Mouse (Mus musculus) right cerebral cortex, adult 2 months (tissue): Measurements from ENCODE around the gene Eppin.

Experiments
- DNase-seq, 2 experiments: peaks; one replicate each; pipeline ENCODE4 v3.0.0; 2021 to 2022; ENCODE audit warnings: low spot score in 2 of 2

The Eppin gene

DNA sequence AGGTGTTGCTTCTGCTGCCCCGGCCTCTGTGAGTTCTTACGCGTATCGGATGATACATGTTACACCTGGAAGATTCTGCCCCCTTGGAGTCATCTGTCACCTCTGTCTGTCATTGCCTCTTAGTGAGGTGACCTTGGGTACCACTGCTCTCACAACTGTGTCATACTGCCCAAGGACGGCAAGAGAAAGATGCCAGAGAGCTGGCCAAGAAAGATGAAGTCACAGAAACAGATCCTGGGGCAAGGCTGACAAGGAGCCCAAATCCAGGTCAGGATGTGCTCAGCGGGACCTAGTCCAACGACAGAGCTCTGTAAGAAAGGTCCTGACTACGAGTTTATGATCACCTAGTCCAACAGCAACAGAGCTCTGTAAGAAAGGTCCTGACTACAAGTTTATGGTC, 33.3 kb downstream of the Eppin start:
- no peak for DNase-seq

DNA sequence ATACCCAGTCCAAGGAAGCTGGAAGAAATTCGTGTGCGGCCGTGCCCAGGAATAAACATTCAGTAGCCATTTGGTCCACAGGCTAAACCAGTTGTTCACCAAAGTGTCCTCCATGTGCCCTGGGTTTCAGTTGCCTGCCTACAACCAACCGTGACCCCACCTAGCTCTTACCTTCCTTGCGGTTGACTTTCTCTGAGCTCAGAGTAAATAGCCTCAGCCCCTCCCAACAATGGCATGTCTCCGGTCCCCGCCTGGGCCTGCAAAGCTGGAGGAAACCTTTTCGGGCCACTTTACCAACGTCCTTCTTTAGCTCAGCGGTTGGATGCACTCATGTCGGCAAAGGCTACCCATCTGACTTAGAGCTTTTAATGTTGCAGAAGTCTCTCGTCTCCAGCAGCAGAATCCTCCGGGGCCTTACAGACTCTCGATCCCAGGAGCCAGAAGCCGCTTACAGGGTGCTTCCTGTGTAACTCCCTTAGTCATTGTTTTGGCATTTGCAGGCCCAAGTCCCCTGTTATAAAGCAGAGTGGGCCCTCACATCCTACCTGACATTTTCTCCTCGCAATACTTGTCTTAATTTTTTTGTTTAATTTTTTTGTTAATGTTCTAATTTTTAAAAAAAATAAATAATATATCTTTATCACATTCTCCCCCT, 34.3 kb downstream of the Eppin start:
- no peak for DNase-seq

DNA sequence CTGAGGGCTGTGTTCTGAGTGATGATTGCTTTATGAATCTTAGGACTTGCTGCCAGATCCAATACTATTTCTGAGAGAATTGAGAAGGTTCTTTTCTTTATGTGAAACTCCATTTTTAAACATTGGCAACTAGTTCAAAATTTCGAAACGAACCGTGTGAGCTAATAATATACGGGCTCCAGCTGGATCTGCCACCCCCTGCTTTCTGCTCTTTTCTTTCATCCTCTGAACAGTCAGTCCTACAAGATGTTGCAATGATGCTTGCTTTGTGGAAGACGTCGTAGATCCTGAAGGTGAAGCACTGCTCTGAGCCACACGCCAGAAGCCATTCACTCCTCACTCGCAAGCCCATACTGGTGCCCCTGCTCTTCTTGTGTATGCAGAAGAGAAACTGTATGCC, 35.0 kb downstream of the Eppin start:
- DNase-seq: peak; percentile 61 to 66

DNA sequence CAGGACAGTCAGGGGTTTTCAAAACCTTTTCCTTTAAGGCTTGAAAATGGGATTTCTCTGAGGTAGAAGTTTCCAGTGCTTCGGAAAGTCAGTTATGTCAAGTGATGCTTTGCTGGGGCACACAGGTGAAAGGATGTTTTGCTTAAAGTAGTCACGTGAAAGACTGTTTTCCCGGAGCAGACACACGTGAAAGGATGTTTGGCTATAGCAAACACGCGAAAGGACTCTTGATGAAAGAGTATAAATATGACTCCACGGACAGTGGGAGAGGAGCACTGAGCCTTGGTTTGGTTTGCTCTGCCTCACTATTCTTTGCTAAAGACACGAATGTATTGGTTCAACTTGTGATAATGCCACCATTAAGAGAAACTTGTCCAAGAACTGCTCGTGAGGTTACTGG, 41.9 kb downstream of the Eppin start:
- DNase-seq: no peak

DNA sequence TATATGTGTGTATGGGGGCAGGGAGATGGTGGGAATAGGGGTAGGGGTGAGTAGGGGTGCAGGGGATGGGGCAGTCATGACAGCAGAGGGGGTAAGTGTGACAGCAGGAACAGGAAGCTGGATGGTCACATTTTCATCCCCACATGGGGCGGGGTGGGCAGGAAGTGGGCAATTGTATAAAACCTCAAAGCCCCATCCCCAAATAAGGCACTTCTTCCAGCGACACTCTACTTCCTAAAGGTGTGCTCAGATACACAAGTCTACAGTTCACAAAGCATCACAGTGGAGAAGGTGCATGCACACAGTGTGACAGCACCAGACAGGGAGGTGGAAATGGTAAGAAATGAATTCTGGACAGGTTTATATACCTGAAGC, 42.5 kb downstream of the Eppin start:
- DNase-seq: no peak

DNA sequence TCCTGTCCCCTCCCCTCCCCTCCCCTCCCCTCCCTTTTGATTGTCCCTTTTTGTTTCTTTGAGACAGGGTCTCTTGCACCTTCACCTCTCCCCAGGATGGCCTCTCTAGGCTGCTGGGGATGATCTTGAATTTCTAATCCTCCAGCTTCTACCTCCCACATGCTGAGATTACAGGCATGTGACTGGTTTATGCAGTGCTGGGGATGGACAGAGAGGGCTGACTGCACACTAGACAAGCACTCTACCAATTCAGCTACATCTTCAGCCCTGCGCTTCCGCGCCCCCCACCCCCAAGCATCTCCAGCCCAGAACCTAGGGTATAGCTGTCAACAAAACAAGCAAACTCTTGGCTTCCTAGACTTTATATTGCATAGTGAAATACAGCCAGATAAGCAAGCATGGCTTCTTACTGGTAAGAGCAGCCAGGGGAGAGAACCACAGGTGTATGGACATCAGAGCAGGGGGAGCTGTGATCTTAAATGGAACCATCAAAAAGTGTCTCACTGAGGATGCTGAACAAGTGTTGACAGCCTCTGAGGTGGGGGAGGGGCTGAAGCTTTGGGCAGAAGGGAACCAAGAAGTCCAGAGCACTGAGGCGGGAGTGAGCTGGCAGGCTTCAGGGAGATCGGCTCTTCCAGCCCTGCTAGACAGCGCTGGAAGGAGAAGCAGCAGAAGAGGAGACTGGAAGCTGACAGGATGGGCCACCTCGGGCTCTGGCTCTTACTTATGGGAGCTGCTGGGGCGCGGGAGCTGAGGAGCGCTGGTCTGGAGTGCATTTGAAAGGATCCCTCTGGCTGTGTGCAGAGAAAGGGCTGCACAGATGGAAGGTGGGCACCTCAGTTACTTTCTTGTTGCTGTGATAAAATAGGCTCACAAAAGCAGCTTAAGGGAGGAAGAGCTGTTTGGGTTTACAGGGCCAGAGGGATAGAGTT, 43.2 kb downstream of the Eppin start:
- peak; percentile 36 to 54 for DNase-seq

DNA sequence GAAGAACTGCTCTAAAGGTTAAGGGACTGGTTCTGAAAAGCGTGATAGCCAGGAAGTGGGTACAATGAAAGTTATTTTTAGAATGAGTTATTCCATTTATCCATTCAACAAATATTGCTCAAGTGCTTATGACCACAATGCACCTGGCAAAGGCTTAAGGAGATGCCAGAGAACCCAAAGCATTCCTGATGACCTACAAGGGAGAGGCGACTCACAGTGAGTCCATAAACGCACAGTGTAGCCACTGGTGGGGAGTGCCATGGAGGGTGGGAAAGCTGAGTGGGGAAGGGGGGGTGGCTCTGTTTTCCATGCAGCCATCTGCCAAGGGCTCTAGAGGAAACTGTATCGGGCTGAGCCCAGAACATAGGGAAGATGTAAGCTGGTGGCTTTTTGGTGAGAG, 44.1 kb downstream of the Eppin start:
- no peak for DNase-seq

DNA sequence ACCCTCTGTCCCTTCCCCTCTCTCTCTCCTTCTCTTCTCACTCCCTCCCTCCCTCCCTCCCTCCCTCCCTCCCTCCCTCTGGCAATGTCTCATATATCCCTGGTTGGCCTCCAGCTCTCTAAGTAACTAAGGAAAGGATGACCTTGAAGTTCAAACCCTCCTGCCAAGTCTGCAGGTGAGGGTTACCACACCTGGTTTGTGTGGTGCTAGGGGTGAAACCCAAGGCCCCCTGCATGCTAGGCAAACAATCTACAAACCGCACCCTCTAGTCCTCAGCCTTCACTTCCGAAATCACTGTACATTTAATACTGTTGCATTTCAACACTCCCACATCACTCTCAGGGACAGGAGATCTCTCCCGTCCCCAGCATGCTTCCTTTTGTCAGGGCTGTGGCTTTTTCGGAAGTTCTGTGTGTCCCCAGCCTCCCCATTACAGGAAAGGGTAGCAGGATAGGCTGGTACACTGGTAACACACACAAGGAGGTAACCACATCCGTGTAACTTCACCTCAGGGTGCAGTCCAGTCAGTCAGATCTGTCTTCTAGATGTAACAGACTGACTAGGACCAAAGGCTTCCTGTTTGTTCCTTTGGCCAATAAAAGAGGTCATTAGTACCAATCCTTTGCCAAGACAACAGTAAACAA, 48.8 kb downstream of the Eppin start:
- no peak for DNase-seq

DNA sequence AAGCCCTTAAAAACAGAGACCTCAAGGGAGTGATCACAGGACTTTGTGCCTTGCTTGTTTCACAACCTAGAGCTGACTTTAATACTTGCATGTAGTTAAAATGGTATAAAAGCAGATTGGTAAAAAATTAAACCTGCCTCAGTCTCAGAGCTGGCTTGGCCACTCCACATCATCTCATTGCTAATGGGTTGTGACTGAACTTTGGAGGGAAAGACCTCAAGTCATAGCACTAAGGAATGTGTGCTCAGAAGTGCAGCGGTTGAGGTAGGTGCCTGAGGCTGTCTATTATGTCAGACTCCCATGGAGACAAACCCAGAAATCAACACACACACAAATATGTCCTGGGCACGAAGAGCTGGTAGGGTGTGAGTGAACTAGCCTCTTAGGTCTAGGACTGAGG, 49.6 kb downstream of the Eppin start:
- no peak for DNase-seq

DNA sequence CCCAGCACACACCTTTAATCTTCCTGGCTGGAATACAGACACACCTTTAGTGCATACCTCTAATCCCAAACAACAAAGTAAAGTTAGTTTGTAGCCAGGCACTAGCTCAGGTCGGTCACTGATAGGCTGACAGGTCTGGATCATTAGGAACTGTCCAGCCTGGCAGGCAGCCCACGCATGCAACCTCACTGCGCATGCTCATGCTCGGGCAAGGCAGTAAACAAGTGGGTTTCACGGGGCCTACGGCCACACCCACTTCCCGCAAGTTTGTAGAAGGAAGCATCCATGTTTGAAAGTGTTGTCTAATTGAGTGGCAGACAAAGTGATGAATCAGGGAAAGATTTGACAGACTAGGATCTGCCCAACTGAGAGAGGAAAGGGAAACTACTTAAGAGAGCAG, 50.8 kb downstream of the Eppin start:
- no peak for DNase-seq

DNA sequence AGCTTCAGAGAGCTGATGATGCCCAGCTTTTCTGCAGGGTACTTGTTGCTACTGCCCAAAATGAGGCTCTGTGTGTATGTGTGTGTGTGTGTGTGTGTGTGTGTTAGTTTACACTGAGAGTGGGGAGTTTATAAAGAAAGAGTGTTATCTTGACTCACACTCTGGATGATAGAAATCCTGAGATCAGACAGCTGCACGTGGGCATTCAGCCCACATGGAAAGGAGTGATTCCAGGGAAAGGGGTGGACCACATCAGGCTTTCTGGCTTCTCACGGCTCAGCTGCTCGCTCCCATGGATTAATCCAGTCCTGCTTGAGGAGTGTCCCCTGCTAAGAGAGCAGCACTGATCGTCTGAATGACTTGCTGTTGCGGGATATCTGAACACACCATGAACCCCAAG, 51.3 kb downstream of the Eppin start:
- DNase-seq: peak; percentile 79 to 85

DNA sequence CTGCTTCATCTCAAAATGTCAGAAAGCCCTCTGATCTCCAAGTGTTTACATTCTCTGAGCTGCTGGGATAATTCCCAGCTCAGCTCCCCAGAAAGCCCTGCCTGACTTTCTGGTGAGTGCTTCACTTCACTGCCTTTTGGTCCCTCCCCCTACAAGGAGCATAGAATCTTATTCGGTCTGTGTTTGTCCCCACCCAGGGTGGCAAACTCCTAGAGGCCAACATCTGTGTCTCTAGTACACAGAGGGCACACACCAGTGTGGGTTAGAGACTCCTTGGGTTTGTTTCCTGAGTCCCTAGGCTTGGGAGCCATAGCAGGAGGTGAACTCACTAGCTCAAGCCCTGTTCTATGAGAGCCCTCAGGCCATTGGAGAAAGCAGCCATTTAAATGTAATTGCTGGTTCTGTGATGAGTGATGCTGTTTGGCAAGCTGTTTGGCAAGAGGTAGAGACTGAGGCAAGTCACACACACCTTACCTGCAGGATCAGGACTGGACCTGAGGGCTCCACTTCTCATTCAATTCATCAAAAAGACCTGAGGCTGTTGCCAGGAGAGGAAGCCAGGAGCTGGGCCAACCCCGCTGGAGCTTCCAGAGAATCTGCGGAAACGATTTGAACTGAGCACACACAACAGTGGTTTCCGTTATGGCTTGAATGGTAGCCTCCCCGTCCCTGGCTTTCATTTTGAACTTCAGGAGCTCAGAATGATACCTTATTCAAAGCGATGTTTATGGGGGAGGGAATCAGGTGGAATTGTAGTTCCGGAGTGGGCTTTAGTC, 52.6 kb downstream of the Eppin start:
- no peak for DNase-seq
